Mouse (Mus musculus) liver, postnatal 0 days (tissue): ENCODE measurements around the gene Ddb2. TPM values are rescaled to one million over a fixed set of nuclear protein-coding genes. Genes with fewer than 3 reads are reported as not detected.

ENCODE experiments used
- ATAC-seq: fragments of 200-750 bp; cut with Nextera tagmentation; 2 replicates; pipeline ENCODE4 v1.8.0; 2017; ENCODE audit warnings: mild to moderate bottlenecking, moderate library complexity
- DNase-seq: peaks from one replicate; pipeline ENCODE4 v3.0.0-alpha.2; 2016
- H3K27ac ChIP-seq: fragments of 300-500 bp; sonication (generic); 2 replicates; pipeline ENCODE4 v1.5.1; 2014; ENCODE audit warnings: antibody characterized with exemption, moderate library complexity, mild to moderate bottlenecking, low read depth
- H3K27me3 ChIP-seq: fragments of 300-500 bp; sonication (generic); 2 replicates; pipeline ENCODE4 v1.6.1; 2014; ENCODE audit warnings: low read length, control low read depth, mixed read lengths; ENCODE audit not compliant: insufficient read depth
- H3K36me3 ChIP-seq: fragments of 300-500 bp; sonication (generic); replicated peaks from 2 replicates; pipeline ENCODE4 v1.6.1; 2014; ENCODE audit warnings: mild to moderate bottlenecking, control low read depth, low read length, moderate library complexity, mixed read lengths; ENCODE audit not compliant: insufficient read depth
- H3K4me1 ChIP-seq: fragments of 300-500 bp; sonication (generic); 2 replicates; pipeline ENCODE4 v1.6.1; 2014; ENCODE audit warnings: antibody characterized with exemption, mild to moderate bottlenecking, control low read depth; ENCODE audit not compliant: insufficient read depth
- H3K4me2 ChIP-seq: fragments of 300-500 bp; sonication (generic); 2 replicates; pipeline ENCODE4 v1.6.1; 2014; ENCODE audit warnings: low read depth, mild to moderate bottlenecking, low read length, moderate library complexity, mixed read lengths
- H3K4me3 ChIP-seq: fragments of 300-500 bp; sonication (generic); 2 replicates; pipeline ENCODE4 v1.5.1; 2014; ENCODE audit warnings: low read depth, low read length
- H3K9ac ChIP-seq: fragments of 300-500 bp; sonication (generic); replicated peaks from 2 replicates; pipeline ENCODE4 v1.6.1; 2014; ENCODE audit warnings: mild to moderate bottlenecking, moderate library complexity
- H3K9me3 ChIP-seq: fragments of 300-500 bp; sonication (generic); 2 replicates; pipeline ENCODE4 v1.6.1; 2016; ENCODE audit warnings: mild to moderate bottlenecking, control low read depth, low read length, mixed read lengths
- CTCF ChIP-seq: sonication (generic); IDR thresholded peaks from 2 replicates; pipeline ENCODE4 v1.5.1; 2016; ENCODE audit warnings: antibody characterized with exemption, low read depth
- EP300 ChIP-seq: IDR thresholded peaks from 2 replicates; pipeline ENCODE4 v1.6.1; 2016; ENCODE audit warnings: antibody characterized with exemption, low read depth, mild to moderate bottlenecking
- WGBS: fragments of 180-500 bp; shearing (Covaris S2); extraction: QIAGEN DNeasy Blood & Tissue Kit; methylation state at CpG from one replicate; pipeline ENCODE4 v1.1.7; 2014; ENCODE audit not compliant: insufficient replicate concordance; 5-methylcytosine and 5-hydroxymethylcytosine counted together
- polyA plus RNA-seq: library from polyadenylated mRNA; unstranded; fragments of >200 nt; fragmentation: Nextera tagmentation; extraction: Ambion mirVana; gene quantifications from 2 replicates; pipeline ENCODE4 v1.2.1, GENCODE M21; 2015

Gene Ddb2
- 4.0 and 4.2 TPM in 2 replicates for polyA plus RNA-seq

GRCm38 (mm10) chr2:91236601-91237510 lies at the start of gene Ddb2:
Gene Ddb2, minus strand, starts transcription at chr2:91236982.
- 0 out of 2 replicates have a peak, but pooled peaks cover 4% of the 10 kb centered on the region for H3K36me3 ChIP-seq

GRCm38 (mm10) chr2:91285885-91286505 lies 49.2 kb upstream of the Ddb2 start:
- H3K9me3 ChIP-seq = no peaks in the 10 kb centered on the region
- TF ChIP-seq EP300 = no peak
- peak; percentile 93 for TF ChIP-seq CTCF
- H3K27me3 ChIP-seq = no peaks in the 10 kb centered on the region
- no peak overlapping the region for H3K4me3 ChIP-seq
- ATAC-seq (no peak), DNase-seq (peak; percentile 85)
- H3K4me1 ChIP-seq = no peaks in the 10 kb centered on the region
- no peak overlapping the region for H3K9ac ChIP-seq
- WGBS = 18% methylated on average over 7 of the region's 7 CpGs
- H3K4me2 ChIP-seq = no peak overlapping the region
- H3K36me3 ChIP-seq = no peaks in the 10 kb centered on the region
- H3K27ac ChIP-seq = no peak overlapping the region

More at GRCm38 (mm10) chr2:91236601-91237510, at the start of gene Ddb2:
- TF ChIP-seq CTCF = no peak
- TF ChIP-seq EP300 = peak; percentile 62; the same call in 1 of the 2 replicates
- ATAC-seq = peak; percentile 99
- peak within 1 kb of the TSS; percentile 92 for H3K27ac ChIP-seq
- no peaks in the 10 kb centered on the region for H3K9me3 ChIP-seq
- peak within 1 kb of the TSS; percentile 69 for H3K9ac ChIP-seq
- H3K4me3 ChIP-seq = peak within 1 kb of the TSS; percentile 61
- H3K4me1 ChIP-seq = peaks cover 9% of the 10 kb centered on the region; the same call in 1 of the 2 replicates
- 1% methylated on average over 48 of the region's 48 CpGs for WGBS
- peak; percentile 99 for DNase-seq
- H3K27me3 ChIP-seq = no peaks in the 10 kb centered on the region
- peak within 1 kb of the TSS; percentile 87 for H3K4me2 ChIP-seq

GRCm38 (mm10) chr2:91284375-91285199 lies 47.8 kb upstream of the Ddb2 start:
- DNase-seq (no peak), ATAC-seq (no peak)
- TF ChIP-seq EP300 (no peak), CTCF (no peak)
- no peak overlapping the region for H3K4me3 ChIP-seq
- no peaks in the 10 kb centered on the region for H3K4me1 ChIP-seq
- no peaks in the 10 kb centered on the region for H3K9me3 ChIP-seq
- H3K4me2 ChIP-seq = no peak overlapping the region
- no peaks in the 10 kb centered on the region for H3K27me3 ChIP-seq
- no peak overlapping the region for H3K27ac ChIP-seq
- no peak overlapping the region for H3K9ac ChIP-seq
- 67% methylated on average over 13 of the region's 13 CpGs for WGBS
- H3K36me3 ChIP-seq = no peaks in the 10 kb centered on the region

DNA sequence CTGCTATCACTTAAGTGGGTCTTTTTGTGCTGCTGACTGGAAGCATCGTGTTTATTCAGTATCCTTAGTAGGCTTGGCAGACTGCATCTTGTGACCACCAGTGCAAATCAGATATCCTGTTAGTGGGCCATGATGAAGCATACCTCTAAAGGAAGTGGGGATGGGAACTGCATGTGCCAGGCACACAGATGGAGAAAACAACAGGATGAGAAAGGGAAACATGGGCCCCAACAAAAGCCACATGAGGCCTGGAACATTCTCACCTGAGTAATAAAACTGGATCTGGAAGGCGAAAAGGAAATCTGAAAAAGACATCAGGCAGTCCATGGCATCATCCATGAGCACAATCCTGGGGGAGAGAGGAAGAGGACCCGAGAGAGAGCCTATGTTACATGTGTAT lies 47.2 kb upstream of the Ddb2 start:
- Histone ChIP-seq H3K36me3 (no peaks in the 10 kb centered on the region), H3K9ac (no peak overlapping the region), H3K4me1 (no peaks in the 10 kb centered on the region), H3K4me3 (no peak overlapping the region), H3K27me3 (no peaks in the 10 kb centered on the region), H3K9me3 (no peaks in the 10 kb centered on the region), H3K27ac (no peak overlapping the region), H3K4me2 (no peak overlapping the region)
- WGBS = 58% methylated on average over 3 of the region's 3 CpGs
- DNase-seq (no peak), ATAC-seq (no peak)
- TF ChIP-seq CTCF (no peak), EP300 (no peak)

DNA sequence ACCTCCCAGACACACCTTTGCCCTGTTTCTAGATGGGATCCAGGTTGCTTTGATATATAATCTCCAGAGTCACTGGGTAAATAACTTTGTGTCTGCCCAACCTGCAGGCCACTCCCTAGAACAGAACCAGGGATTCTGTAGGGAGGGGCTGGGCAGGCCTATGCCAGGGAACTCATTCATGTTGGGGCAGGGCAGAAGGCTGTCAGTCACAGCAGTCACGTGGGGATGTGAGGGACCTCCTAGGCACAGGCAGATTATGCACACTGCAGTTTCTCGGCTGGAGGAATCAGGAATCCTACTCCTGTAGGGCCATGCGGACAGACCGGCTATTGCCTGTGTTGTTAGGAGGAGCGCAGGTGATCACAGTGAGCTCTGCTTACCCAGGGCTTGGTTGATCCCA lies 44.6 kb upstream of the Ddb2 start:
- Histone ChIP-seq H3K27ac (no peak overlapping the region), H3K27me3 (no peaks in the 10 kb centered on the region), H3K9ac (no peak overlapping the region), H3K9me3 (no peaks in the 10 kb centered on the region), H3K36me3 (peaks cover 5% of the 10 kb centered on the region; the same call in 1 of the 2 replicates), H3K4me3 (no peak overlapping the region), H3K4me2 (no peak overlapping the region), H3K4me1 (no peaks in the 10 kb centered on the region)
- DNase-seq = no peak
- peak; percentile 57 for ATAC-seq
- no peak for TF ChIP-seq EP300
- TF ChIP-seq CTCF = no peak
- WGBS = 63% methylated on average over 5 of the region's 5 CpGs
